Mouse (Mus musculus): Measurements from ENCODE around the gene Pex26. TPM values are rescaled to one million over a fixed set of nuclear protein-coding genes. Genes with fewer than 3 reads are reported as not detected.
A peak's percentile ranks its signal among the peaks of the same experiment; 100 is the strongest.

Pex26 gene
- polyA plus RNA-seq (2014; fragmentation: Nextera tagmentation; extraction: Ambion mirVana) = 12.7 and 16.4 TPM in 2 replicates

GRCm38 (mm10) chr6:121183414-121184173, at the start of gene Pex26:
TSS of gene Pex26 (plus strand) at chr6:121183667.
- Histone ChIP-seq H3K9me3 (replicated peaks; ENCODE audit: control insufficient read depth, low read length) (no peaks in the 10 kb centered on the region), H3K4me2 (ENCODE audit: low read length) (peak within 1 kb of the TSS; percentile 89), H3K4me3 (ENCODE audit: low read depth, low read length) (peak within 1 kb of the TSS; percentile 78), H3K4me1 (ENCODE audit: control insufficient read depth, insufficient read depth, low read length) (peaks cover 13% of the 10 kb centered on the region), H3K9ac (ENCODE audit: low read length) (peak within 1 kb of the TSS; percentile 73), H3K36me3 (ENCODE audit: control insufficient read depth, insufficient read depth, low read length) (peaks cover 17% of the 10 kb centered on the region), H3K27me3 (replicated peaks; ENCODE audit: control insufficient read depth, insufficient read depth, low read length) (no peaks in the 10 kb centered on the region), H3K27ac (ENCODE audit: low read depth, low read length) (peak within 1 kb of the TSS; percentile 83)
- ATAC-seq (peak; percentile 93), DNase-seq (ENCODE audit: low spot score) (peak; percentile 96)
- WGBS = under 1% methylated on average over 32 of the region's 32 CpGs

- no peaks in the 10 kb centered on the region for H3K9me3 ChIP-seq (replicated peaks; ENCODE audit: control insufficient read depth, low read length)
- no peak overlapping the region for H3K9ac ChIP-seq (ENCODE audit: low read length)
- no peak overlapping the region for H3K27ac ChIP-seq (ENCODE audit: low read depth, low read length)
- no peak for DNase-seq (ENCODE audit: low spot score)
- H3K4me2 ChIP-seq (ENCODE audit: low read length) = no peak overlapping the region
- no peaks in the 10 kb centered on the region for H3K36me3 ChIP-seq (ENCODE audit: control insufficient read depth, insufficient read depth, low read length)
- H3K4me3 ChIP-seq (ENCODE audit: low read depth, low read length) = no peak overlapping the region
- no peaks in the 10 kb centered on the region for H3K4me1 ChIP-seq (ENCODE audit: control insufficient read depth, insufficient read depth, low read length)
- WGBS = 14% methylated on average over 3 of the region's 3 CpGs
- H3K27me3 ChIP-seq (replicated peaks; ENCODE audit: control insufficient read depth, insufficient read depth, low read length) = no peaks in the 10 kb centered on the region
- ATAC-seq = no peak
Observed at GRCm38 (mm10) chr6:121134249-121134648, 49.2 kb upstream of the Pex26 start.

GRCm38 (mm10) chr6:121134884-121135283, 48.6 kb upstream of the Pex26 start:
- H3K4me1 ChIP-seq (ENCODE audit: control insufficient read depth, insufficient read depth, low read length) = no peaks in the 10 kb centered on the region
- no peak overlapping the region for H3K4me2 ChIP-seq (ENCODE audit: low read length)
- ATAC-seq (no peak), DNase-seq (ENCODE audit: low spot score) (no peak)
- H3K4me3 ChIP-seq (ENCODE audit: low read depth, low read length) = no peak overlapping the region
- no peaks in the 10 kb centered on the region for H3K36me3 ChIP-seq (ENCODE audit: control insufficient read depth, insufficient read depth, low read length)
- no peaks in the 10 kb centered on the region for H3K27me3 ChIP-seq (replicated peaks; ENCODE audit: control insufficient read depth, insufficient read depth, low read length)
- 69% methylated on average over 5 of the region's 5 CpGs for whole genome bisulfite sequencing
- H3K9me3 ChIP-seq (replicated peaks; ENCODE audit: control insufficient read depth, low read length) = no peaks in the 10 kb centered on the region
- no peak overlapping the region for H3K27ac ChIP-seq (ENCODE audit: low read depth, low read length)
- H3K9ac ChIP-seq (ENCODE audit: low read length) = no peak overlapping the region

DNA sequence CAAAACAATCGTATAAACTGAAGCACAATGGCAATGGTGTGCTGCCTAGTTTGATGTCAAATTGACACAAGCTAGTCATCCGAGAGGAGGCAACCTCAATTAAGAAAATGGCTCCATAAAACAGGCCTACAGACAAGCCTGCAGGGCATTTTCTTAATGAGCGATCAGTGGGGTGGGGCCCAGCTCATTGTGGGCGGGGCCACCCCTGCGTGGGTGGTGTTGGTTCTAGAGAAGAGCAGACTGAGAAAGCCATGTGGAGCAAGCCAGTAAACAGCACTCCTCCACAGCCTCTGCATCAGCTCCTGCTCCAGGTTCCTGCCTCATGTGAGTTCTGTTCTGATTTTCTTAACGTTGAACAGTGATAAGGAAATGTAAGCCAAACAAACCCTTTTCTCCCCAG, 46.2 kb upstream of the Pex26 start:
- Histone ChIP-seq H3K4me3 (ENCODE audit: low read depth, low read length) (no peak overlapping the region), H3K9me3 (replicated peaks; ENCODE audit: control insufficient read depth, low read length) (no peaks in the 10 kb centered on the region), H3K36me3 (ENCODE audit: control insufficient read depth, insufficient read depth, low read length) (no peaks in the 10 kb centered on the region), H3K9ac (ENCODE audit: low read length) (no peak overlapping the region), H3K27me3 (replicated peaks; ENCODE audit: control insufficient read depth, insufficient read depth, low read length) (no peaks in the 10 kb centered on the region), H3K4me1 (ENCODE audit: control insufficient read depth, insufficient read depth, low read length) (no peaks in the 10 kb centered on the region), H3K4me2 (ENCODE audit: low read length) (no peak overlapping the region), H3K27ac (ENCODE audit: low read depth, low read length) (no peak overlapping the region)
- no peak for DNase-seq (ENCODE audit: low spot score)
- ATAC-seq = no peak
- 51% methylated on average over 6 of the region's 6 CpGs for WGBS

DNA sequence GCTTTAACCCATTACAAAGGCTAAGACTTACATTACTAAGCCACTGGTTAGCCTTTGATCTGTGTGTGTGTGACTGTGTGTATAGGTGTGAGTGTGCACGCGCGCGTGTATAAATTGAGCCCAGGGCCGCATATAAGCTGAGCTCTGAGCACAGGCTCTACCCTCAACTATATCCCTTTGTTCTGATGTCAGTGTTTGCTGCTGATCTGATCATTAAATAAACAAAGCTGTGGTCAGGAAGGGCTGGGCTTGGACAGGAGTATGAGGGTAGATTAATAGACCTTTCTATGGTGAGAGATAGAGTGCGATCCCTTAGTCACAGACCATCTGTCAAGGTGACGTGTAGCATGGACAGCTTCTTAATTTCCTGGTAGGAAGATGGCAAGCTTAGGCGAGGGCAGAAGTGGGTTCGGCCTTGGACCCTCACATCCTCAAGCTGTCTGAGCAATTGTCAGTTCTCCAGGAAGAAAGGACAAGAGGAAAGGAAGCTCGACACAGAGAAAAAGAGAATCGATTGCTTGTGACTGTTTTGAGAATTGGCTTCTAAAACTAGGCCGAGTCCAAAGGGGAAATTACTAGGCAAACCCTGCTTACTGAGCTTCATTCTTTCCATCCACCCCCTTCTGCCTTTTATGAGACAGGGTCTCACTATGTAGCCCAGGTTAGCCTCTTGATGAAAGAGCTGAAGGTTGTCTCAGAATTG, 45.0 kb upstream of the Pex26 start:
- Histone ChIP-seq H3K4me3 (ENCODE audit: low read depth, low read length) (no peak overlapping the region), H3K4me1 (ENCODE audit: control insufficient read depth, insufficient read depth, low read length) (no peaks in the 10 kb centered on the region), H3K36me3 (ENCODE audit: control insufficient read depth, insufficient read depth, low read length) (no peaks in the 10 kb centered on the region), H3K9me3 (replicated peaks; ENCODE audit: control insufficient read depth, low read length) (no peaks in the 10 kb centered on the region), H3K4me2 (ENCODE audit: low read length) (no peak overlapping the region), H3K27me3 (replicated peaks; ENCODE audit: control insufficient read depth, insufficient read depth, low read length) (no peaks in the 10 kb centered on the region), H3K9ac (ENCODE audit: low read length) (no peak overlapping the region), H3K27ac (ENCODE audit: low read depth, low read length) (no peak overlapping the region)
- no peak for DNase-seq (ENCODE audit: low spot score)
- no peak for ATAC-seq
- 89% methylated on average over 12 of the region's 12 CpGs for WGBS

- Histone ChIP-seq H3K4me2 (ENCODE audit: low read length) (no peak overlapping the region), H3K4me3 (ENCODE audit: low read depth, low read length) (no peak overlapping the region), H3K27me3 (replicated peaks; ENCODE audit: control insufficient read depth, insufficient read depth, low read length) (no peaks in the 10 kb centered on the region), H3K27ac (ENCODE audit: low read depth, low read length) (no peak overlapping the region), H3K9ac (ENCODE audit: low read length) (no peak overlapping the region), H3K4me1 (ENCODE audit: control insufficient read depth, insufficient read depth, low read length) (no peaks in the 10 kb centered on the region), H3K9me3 (replicated peaks; ENCODE audit: control insufficient read depth, low read length) (no peaks in the 10 kb centered on the region), H3K36me3 (ENCODE audit: control insufficient read depth, insufficient read depth, low read length) (no peaks in the 10 kb centered on the region)
- WGBS = 98% methylated on average over 1 of the region's 1 CpGs
- DNase-seq (ENCODE audit: low spot score) = no peak
- ATAC-seq = no peak
Observed at GRCm38 (mm10) chr6:121139271-121139670, 44.2 kb upstream of the Pex26 start.

GRCm38 (mm10) chr6:121142298-121142697, 41.2 kb upstream of the Pex26 start:
- Histone ChIP-seq H3K9ac (ENCODE audit: low read length) (no peak overlapping the region), H3K27me3 (replicated peaks; ENCODE audit: control insufficient read depth, insufficient read depth, low read length) (no peaks in the 10 kb centered on the region), H3K27ac (ENCODE audit: low read depth, low read length) (no peak overlapping the region), H3K36me3 (ENCODE audit: control insufficient read depth, insufficient read depth, low read length) (no peaks in the 10 kb centered on the region), H3K4me2 (ENCODE audit: low read length) (no peak overlapping the region), H3K9me3 (replicated peaks; ENCODE audit: control insufficient read depth, low read length) (no peaks in the 10 kb centered on the region), H3K4me3 (ENCODE audit: low read depth, low read length) (no peak overlapping the region), H3K4me1 (ENCODE audit: control insufficient read depth, insufficient read depth, low read length) (peaks cover 5% of the 10 kb centered on the region; the same call in 1 of the 2 replicates)
- no peak for ATAC-seq
- WGBS = 68% methylated on average over 7 of the region's 7 CpGs
- DNase-seq (ENCODE audit: low spot score) = no peak

DNA sequence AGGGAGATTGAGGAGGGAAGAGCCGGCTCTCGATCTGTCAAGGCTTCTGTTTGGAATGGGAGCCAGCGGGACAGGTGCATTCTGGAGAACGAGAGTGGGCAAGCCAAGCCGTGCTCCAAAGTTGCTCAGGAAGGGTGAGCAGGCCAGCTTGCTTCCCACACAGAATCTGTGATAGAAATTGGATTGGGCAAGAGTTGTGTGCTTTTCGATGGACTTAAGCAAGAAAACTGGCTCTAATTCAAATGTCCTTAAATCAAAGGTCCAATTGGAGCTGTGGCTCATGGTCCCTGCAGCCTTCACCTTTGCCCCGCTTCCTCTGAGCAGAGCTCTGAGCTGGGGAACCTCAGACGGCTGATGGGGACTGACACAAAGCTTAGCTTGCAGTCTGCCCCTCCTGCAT, 40.0 kb upstream of the Pex26 start:
- H3K27me3 ChIP-seq (replicated peaks; ENCODE audit: control insufficient read depth, insufficient read depth, low read length) = no peaks in the 10 kb centered on the region
- H3K9ac ChIP-seq (ENCODE audit: low read length) = no peak overlapping the region
- H3K4me1 ChIP-seq (ENCODE audit: control insufficient read depth, insufficient read depth, low read length) = peaks cover 5% of the 10 kb centered on the region; the same call in 1 of the 2 replicates
- H3K9me3 ChIP-seq (replicated peaks; ENCODE audit: control insufficient read depth, low read length) = no peaks in the 10 kb centered on the region
- no peaks in the 10 kb centered on the region for H3K36me3 ChIP-seq (ENCODE audit: control insufficient read depth, insufficient read depth, low read length)
- H3K27ac ChIP-seq (ENCODE audit: low read depth, low read length) = no peak overlapping the region
- ATAC-seq (no peak), DNase-seq (ENCODE audit: low spot score) (no peak)
- H3K4me3 ChIP-seq (ENCODE audit: low read depth, low read length) = no peak overlapping the region
- no peak overlapping the region for H3K4me2 ChIP-seq (ENCODE audit: low read length)
- 91% methylated on average over 8 of the region's 8 CpGs for WGBS

- H3K4me1 ChIP-seq (ENCODE audit: control insufficient read depth, insufficient read depth, low read length) = peaks cover 5% of the 10 kb centered on the region; the same call in 1 of the 2 replicates
- no peak overlapping the region for H3K27ac ChIP-seq (ENCODE audit: low read depth, low read length)
- DNase-seq (ENCODE audit: low spot score) = peak; percentile 29
- H3K9me3 ChIP-seq (replicated peaks; ENCODE audit: control insufficient read depth, low read length) = no peaks in the 10 kb centered on the region
- WGBS = 53% methylated on average over 4 of the region's 4 CpGs
- no peak overlapping the region for H3K4me2 ChIP-seq (ENCODE audit: low read length)
- ATAC-seq = peak; percentile 44; the same call in 1 of the 2 replicates
- no peak overlapping the region for H3K9ac ChIP-seq (ENCODE audit: low read length)
- no peaks in the 10 kb centered on the region for H3K36me3 ChIP-seq (ENCODE audit: control insufficient read depth, insufficient read depth, low read length)
- H3K4me3 ChIP-seq (ENCODE audit: low read depth, low read length) = no peak overlapping the region
- no peaks in the 10 kb centered on the region for H3K27me3 ChIP-seq (replicated peaks; ENCODE audit: control insufficient read depth, insufficient read depth, low read length)
Observed at GRCm38 (mm10) chr6:121144066-121144465, 39.4 kb upstream of the Pex26 start.

Measured in forebrain, embryonic 14.5 days (tissue).